Mouse (Mus musculus) myocyte (in vitro differentiated cells): ENCODE results near the gene Sox5. TPM values are rescaled to one million over a fixed set of nuclear protein-coding genes. Genes with fewer than 3 reads are reported as not detected.

ENCODE experiments used
- H3K27me3 ChIP-seq: one replicate; pipeline ENCODE4 v1.6.1; 2011; ENCODE audit not compliant: control insufficient read depth, insufficient read depth, insufficient read length
- H3K36me3 ChIP-seq: one replicate; pipeline ENCODE4 v1.6.1; 2011; ENCODE audit not compliant: control insufficient read depth, insufficient read depth
- H3K4me2 ChIP-seq: one replicate; pipeline ENCODE4 v1.6.1; 2011; ENCODE audit warnings: low read depth, control low read depth
- H3K4me3 ChIP-seq: one replicate; pipeline ENCODE4 v1.5.1; 2011; ENCODE audit warnings: mild to moderate bottlenecking, control low read depth, moderate library complexity
- H3K79me2 ChIP-seq: one replicate; pipeline ENCODE4 v1.6.1; 2011; ENCODE audit not compliant: control insufficient read depth, insufficient read depth
- H3ac ChIP-seq: one replicate; pipeline ENCODE4 v1.6.1; 2011; ENCODE audit not compliant: control insufficient read depth, insufficient read length
- CEBPB ChIP-seq: IDR thresholded peaks from 2 replicates; pipeline ENCODE4 v1.6.1; 2011; ENCODE audit warnings: mild to moderate bottlenecking, moderate library complexity; ENCODE audit not compliant: poor library complexity, insufficient read depth, severe bottlenecking
- E2F4 ChIP-seq: IDR thresholded peaks from one replicate; pipeline ENCODE4 v1.6.1; 2011; ENCODE audit warnings: mild to moderate bottlenecking, control low read depth, moderate library complexity; ENCODE audit not compliant: insufficient read depth
- MAX ChIP-seq: IDR thresholded peaks from one replicate; pipeline ENCODE4 v1.6.1; 2011; ENCODE audit warnings: low read depth, mild to moderate bottlenecking, control low read depth
- MYOD1 ChIP-seq, 3 experiments: IDR thresholded peaks; one replicate each; pipeline ENCODE4 v1.6.1; 2011; ENCODE audit warnings: control low read depth in 2 of 3, low read depth in 2 of 3, mild to moderate bottlenecking in 2 of 3, moderate library complexity in 1 of 3; ENCODE audit not compliant: insufficient read length in 2 of 3, control insufficient read depth in 1 of 3
- MYOG ChIP-seq, 3 experiments: IDR thresholded peaks; one replicate each; pipeline ENCODE4 v1.6.1; 2011; ENCODE audit warnings: control low read depth in 2 of 3, low read depth in 2 of 3, mild to moderate bottlenecking in 2 of 3; ENCODE audit not compliant: insufficient read length in 2 of 3, control insufficient read depth in 1 of 3, insufficient read depth in 1 of 3
- POLR2A ChIP-seq: IDR thresholded peaks from one replicate; pipeline ENCODE4 v1.6.1; 2011; ENCODE audit warnings: low read depth, mild to moderate bottlenecking, control low read depth, moderate library complexity; ENCODE audit not compliant: insufficient read length
- POLR2AphosphoS2 ChIP-seq: IDR thresholded peaks from one replicate; pipeline ENCODE4 v1.6.1; 2011; ENCODE audit warnings: low read depth, control low read depth; ENCODE audit not compliant: insufficient read length
- REST ChIP-seq: IDR thresholded peaks from one replicate; pipeline ENCODE4 v1.6.1; 2011; ENCODE audit warnings: mild to moderate bottlenecking, control low read depth, moderate library complexity; ENCODE audit not compliant: insufficient read depth, insufficient read length
- SRF ChIP-seq: IDR thresholded peaks from one replicate; pipeline ENCODE4 v1.6.1; 2011; ENCODE audit warnings: low read depth; ENCODE audit not compliant: control insufficient read depth, insufficient read length
- TCF12 ChIP-seq: IDR thresholded peaks from one replicate; pipeline ENCODE4 v1.6.1; 2011; ENCODE audit warnings: mild to moderate bottlenecking, control low read depth; ENCODE audit not compliant: poor library complexity, insufficient read depth, severe bottlenecking
- TCF3 ChIP-seq: IDR thresholded peaks from one replicate; pipeline ENCODE4 v1.6.1; 2011; ENCODE audit warnings: low read depth, control low read depth; ENCODE audit not compliant: insufficient read length
- USF1 ChIP-seq: IDR thresholded peaks from one replicate; pipeline ENCODE4 v1.6.1; 2011; ENCODE audit warnings: low read depth, mild to moderate bottlenecking, control low read depth, moderate library complexity
- polyA plus RNA-seq: library from polyadenylated mRNA; unstranded; fragments of >200 nt; fragmentation: generic; extraction: Trizol; gene quantifications from one replicate; pipeline ENCODE4 v1.2.1, GENCODE M21; 2012; ENCODE audit warnings: missing spikeins

Gene Sox5
- polyA plus RNA-seq, 1 experiment: 0.50 TPM

DNA sequence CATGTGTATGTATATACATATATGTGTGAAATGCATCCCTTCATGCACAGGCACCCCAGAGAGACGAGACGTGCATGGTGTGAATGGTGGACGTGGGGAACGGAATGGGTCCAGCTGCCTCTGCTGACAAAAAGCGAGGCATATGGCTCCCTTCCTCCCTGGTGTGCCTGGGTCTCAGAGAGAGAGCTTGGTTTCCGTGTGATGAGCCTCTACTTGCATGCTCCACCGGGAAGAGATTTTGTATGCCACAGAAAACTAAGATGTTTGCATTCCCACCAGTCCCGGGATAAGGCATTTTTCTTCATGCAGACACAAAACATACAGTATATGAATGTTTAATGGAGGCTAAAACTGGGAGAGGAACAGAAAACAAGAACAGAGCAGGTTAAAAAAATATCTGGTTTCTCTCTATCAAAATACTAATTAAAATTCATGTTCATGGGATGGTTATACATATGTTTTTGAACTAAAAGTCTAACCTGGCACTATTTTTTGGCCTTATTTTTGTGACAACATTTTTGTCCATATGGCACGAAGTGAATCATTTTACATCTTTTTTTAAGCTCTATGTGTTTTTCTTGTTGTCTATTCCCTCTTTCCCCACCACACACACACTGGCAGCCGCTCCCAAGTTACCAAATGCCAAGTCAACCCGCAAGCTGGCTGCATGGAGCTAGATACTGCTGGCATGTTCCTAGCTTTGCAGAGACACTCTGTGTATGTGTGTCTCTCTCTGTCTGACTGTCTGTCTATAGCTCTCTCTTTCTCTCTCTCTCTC lies 329.4 kb downstream of the Sox5 start:
- Histone ChIP-seq H3K79me2 (no peaks in the 10 kb centered on the region), H3K4me2 (no peak overlapping the region), H3K27me3 (no peaks in the 10 kb centered on the region), H3ac (no peak overlapping the region), H3K36me3 (no peaks in the 10 kb centered on the region), H3K4me3 (no peak overlapping the region)
- TF ChIP-seq E2F4 (no peak), TCF3 (no peak), MYOG (IDR thresholded peaks at IDR 0.05; ENCODE audit: control insufficient read depth in 1 of 3, insufficient read depth in 1 of 3, insufficient read length in 2 of 3, low read depth in 2 of 3) (no peak), REST (no peak), TCF12 (no peak), MYOD1 (IDR thresholded peaks at IDR 0.05; ENCODE audit: control insufficient read depth in 1 of 3, insufficient read length in 2 of 3, low read depth in 2 of 3) (no peak), POLR2A (no peak), POLR2AphosphoS2 (no peak), CEBPB (no peak), USF1 (no peak), SRF (no peak), MAX (no peak)

DNA sequence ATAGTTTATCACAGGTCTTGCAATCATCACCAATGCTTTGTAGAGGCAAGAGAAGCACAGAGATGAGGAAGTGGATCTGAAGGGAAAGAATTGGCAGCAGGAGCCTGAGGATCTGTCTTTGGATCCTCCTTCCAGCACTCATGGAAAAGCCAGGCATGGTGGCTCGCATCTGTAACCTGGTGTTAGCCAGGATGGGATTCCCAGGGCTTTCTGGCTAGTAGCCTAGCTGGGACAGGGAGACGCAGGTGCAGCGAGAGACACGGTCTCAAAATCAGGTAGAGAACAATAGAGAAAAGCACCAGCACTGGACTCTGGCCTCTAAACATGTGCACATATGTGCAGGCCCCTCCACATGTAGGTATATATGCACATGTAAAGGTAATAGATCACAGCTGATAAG lies 330.1 kb downstream of the Sox5 start:
- TF ChIP-seq USF1 (no peak), MAX (no peak), TCF12 (no peak), TCF3 (no peak), E2F4 (no peak), REST (no peak), CEBPB (no peak), MYOG (IDR thresholded peaks at IDR 0.05; ENCODE audit: control insufficient read depth in 1 of 3, insufficient read depth in 1 of 3, insufficient read length in 2 of 3, low read depth in 2 of 3) (no peak), MYOD1 (IDR thresholded peaks at IDR 0.05; ENCODE audit: control insufficient read depth in 1 of 3, insufficient read length in 2 of 3, low read depth in 2 of 3) (no peak), SRF (no peak)
- no peak overlapping the region for H3ac ChIP-seq
- H3K36me3 ChIP-seq: no peaks in the 10 kb centered on the region
- H3K4me2 ChIP-seq: no peak overlapping the region
- no peak overlapping the region for H3K4me3 ChIP-seq
- H3K27me3 ChIP-seq: no peaks in the 10 kb centered on the region
- no peaks in the 10 kb centered on the region for H3K79me2 ChIP-seq

DNA sequence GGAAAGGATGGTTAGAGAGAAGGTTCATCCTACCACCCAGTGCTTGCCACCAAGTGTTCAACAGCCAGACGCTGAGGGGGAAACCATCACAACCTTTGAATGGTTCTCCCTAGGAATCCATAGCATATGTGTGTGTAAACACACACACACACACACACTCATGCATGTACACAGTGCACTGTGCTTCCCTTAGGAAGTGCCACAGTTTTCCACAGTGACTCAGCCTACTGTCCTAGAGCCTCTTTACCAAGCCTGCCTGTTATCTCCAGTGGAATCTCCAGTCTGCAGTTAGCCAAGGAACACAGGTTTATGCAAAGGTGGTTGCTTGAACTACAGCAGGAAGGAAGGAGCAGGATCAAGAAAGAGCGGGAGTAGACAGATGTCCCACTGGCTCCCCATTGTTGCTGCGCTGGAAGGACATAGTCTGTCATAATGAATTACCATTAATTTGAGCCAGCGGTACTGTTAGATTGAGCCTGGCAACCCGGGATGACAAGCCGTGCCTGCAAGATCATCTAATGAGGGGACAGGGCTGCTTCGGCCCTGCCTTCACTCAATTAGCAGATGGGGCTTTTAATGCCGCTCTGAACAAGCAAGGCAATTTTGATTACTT lies 335.9 kb downstream of the Sox5 start:
- Histone ChIP-seq H3K4me2 (no peak overlapping the region), H3K79me2 (no peaks in the 10 kb centered on the region), H3ac (no peak overlapping the region), H3K36me3 (no peaks in the 10 kb centered on the region), H3K4me3 (no peak overlapping the region), H3K27me3 (no peaks in the 10 kb centered on the region)
- TF ChIP-seq POLR2A (no peak), MAX (no peak), MYOD1 (IDR thresholded peaks at IDR 0.05; ENCODE audit: control insufficient read depth in 1 of 3, insufficient read length in 2 of 3, low read depth in 2 of 3) (no peak), USF1 (no peak), CEBPB (no peak), E2F4 (no peak), MYOG (IDR thresholded peaks at IDR 0.05; ENCODE audit: control insufficient read depth in 1 of 3, insufficient read depth in 1 of 3, insufficient read length in 2 of 3, low read depth in 2 of 3) (no peak), POLR2AphosphoS2 (no peak), TCF12 (no peak), REST (no peak), SRF (no peak), TCF3 (no peak)

DNA sequence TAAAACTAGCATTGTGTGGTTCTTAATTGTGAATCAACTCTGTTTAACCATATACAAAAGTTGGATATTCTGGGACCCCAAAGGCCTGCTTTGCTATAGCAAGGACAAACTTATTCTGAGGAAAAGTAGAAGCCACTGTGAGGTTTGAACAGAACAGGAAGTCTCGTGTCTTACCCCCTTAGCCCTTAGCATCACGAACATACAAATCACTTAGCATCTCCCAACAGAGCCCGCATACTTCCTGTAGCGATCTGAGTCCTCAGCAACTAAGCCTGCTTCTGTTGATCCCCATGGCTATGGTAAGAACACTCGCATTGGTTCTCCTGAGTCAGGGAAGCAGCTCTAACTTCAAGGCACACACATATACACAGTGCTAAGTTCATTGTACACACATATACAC lies 337.4 kb downstream of the Sox5 start:
- H3K79me2 ChIP-seq: no peaks in the 10 kb centered on the region
- H3ac ChIP-seq: no peak overlapping the region
- no peak overlapping the region for H3K4me2 ChIP-seq
- no peak overlapping the region for H3K4me3 ChIP-seq
- H3K27me3 ChIP-seq: no peaks in the 10 kb centered on the region
- H3K36me3 ChIP-seq: no peaks in the 10 kb centered on the region
- TF ChIP-seq TCF3 (no peak), POLR2AphosphoS2 (no peak)

DNA sequence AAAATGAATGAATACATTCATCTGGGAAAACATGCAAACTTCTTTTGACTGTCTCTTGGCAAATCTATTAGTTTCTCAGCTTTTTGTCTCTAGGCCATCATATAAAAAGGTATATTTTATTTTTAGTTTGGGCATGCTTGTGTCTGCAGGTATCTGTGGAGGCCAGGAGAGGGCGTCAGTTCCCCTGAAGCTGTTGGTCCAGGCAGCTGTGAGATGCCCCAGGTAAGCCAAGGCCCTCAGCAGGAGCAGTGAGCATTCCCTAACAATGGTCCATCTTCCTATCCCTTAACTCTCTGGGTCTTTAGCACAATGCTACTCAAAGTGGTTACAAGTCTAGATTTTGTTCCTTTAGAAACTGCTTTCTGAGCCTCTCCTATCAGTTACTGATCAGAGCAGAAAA lies 338.1 kb downstream of the Sox5 start:
- Histone ChIP-seq H3K4me3 (no peak overlapping the region), H3ac (no peak overlapping the region), H3K27me3 (no peaks in the 10 kb centered on the region), H3K4me2 (no peak overlapping the region), H3K36me3 (no peaks in the 10 kb centered on the region), H3K79me2 (no peaks in the 10 kb centered on the region)
- TF ChIP-seq MYOG (IDR thresholded peaks at IDR 0.05; ENCODE audit: control insufficient read depth in 1 of 3, insufficient read depth in 1 of 3, insufficient read length in 2 of 3, low read depth in 2 of 3): no peak
- no peak for TF ChIP-seq POLR2AphosphoS2
- TF ChIP-seq CEBPB: no peak
- TF ChIP-seq POLR2A: no peak
- no peak for TF ChIP-seq MAX
- no peak for TF ChIP-seq E2F4
- TF ChIP-seq REST: no peak
- no peak for TF ChIP-seq SRF
